Mouse (Mus musculus): ENCODE measurements around the gene Rtn4r. TPM values are rescaled to one million over a fixed set of nuclear protein-coding genes. Genes with fewer than 3 reads are reported as not detected.
A peak's percentile ranks its signal among the peaks of the same experiment; 100 is the strongest.

The Rtn4r gene
- polyA plus RNA-seq, 1 experiment from 2014 or later, result 0.17 TPM

DNA sequence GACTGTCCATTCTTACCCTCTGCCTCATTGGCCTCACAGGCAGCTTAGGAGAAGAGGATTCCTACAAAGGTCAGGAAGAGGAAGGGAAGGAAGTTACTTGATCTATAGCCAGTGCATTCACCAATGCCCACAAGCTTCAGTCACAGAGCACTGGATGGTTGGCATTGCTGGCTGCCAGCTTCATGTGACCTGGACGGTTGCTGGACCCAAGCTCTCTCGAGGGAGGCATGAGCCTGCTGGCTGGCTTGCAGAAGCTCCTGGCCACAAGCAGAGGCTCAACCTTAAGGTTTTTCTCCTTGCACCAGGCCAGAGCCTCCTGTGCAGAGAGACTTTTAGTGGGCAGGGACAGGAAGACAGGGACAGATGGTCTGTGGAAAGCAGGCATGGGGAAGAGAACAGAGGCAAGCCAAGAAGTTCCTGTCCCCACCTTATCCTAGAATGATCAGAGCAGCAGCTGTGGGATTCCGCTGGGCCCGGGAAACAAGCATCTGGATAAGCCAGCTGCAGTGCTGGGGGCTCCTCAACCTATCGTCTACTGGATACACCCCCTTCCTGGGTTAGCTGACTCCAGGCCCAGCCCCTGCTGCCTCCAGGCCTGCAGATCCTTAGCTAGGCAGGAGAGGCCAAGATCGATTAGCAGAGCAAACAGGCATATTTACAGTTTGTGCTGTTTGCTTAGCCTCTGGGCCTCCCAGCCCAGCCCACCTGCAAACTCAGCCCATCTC, 48.5 kb downstream of the Rtn4r start:
- Histone ChIP-seq H3K36me3 (ENCODE audit: insufficient read depth, low read length) (no peaks in the 10 kb centered on the region), H3K9ac (replicated peaks; ENCODE audit: low read depth) (no peak overlapping the region), H3K27ac (ENCODE audit: low read length) (no peak overlapping the region), H3K4me2 (replicated peaks; ENCODE audit: low read depth, low read length) (no peak overlapping the region), H3K4me3 (ENCODE audit: low read depth, low read length) (no peak overlapping the region), H3K4me1 (ENCODE audit: insufficient read depth, low read depth, low read length) (no peaks in the 10 kb centered on the region), H3K9me3 (ENCODE audit: low read length) (no peaks in the 10 kb centered on the region), H3K27me3 (replicated peaks; ENCODE audit: insufficient read depth, low read length) (no peaks in the 10 kb centered on the region)
- DNase-seq (ENCODE audit: low spot score) (no peak), ATAC-seq (no peak)
- no peak for TF ChIP-seq CTCF (IDR thresholded peaks at IDR 0.05)
- no peak for TF ChIP-seq EP300 (IDR thresholded peaks at IDR 0.05)
- WGBS, result 35% methylated on average over 6 of the region's 6 CpGs

DNA sequence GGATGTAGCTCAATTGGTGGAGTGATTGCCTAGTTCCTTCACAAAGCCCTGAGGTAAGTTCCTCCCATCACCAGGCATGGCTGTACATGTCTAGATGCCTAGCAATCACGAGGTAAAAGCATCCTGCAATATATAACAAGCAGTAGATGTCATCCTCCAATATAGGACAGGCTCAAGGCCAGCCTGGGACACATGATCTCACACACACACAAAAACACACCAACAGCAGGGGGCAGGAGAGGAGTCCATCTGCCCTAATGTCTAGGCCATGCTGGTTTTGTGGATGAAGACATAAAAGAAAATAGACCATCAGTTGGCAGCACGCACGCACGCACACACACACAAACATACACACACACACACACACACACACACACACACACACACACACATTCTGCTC, 49.3 kb downstream of the Rtn4r start:
- no peaks in the 10 kb centered on the region for H3K4me1 ChIP-seq (ENCODE audit: insufficient read depth, low read depth, low read length)
- no peak overlapping the region for H3K27ac ChIP-seq (ENCODE audit: low read length)
- H3K4me3 ChIP-seq (ENCODE audit: low read depth, low read length), result no peak overlapping the region
- DNase-seq (ENCODE audit: low spot score) (no peak), ATAC-seq (no peak)
- TF ChIP-seq EP300 (IDR thresholded peaks at IDR 0.05) (no peak), CTCF (IDR thresholded peaks at IDR 0.05) (peak; percentile 42; the same call in 1 of the 2 replicates)
- no peaks in the 10 kb centered on the region for H3K27me3 ChIP-seq (replicated peaks; ENCODE audit: insufficient read depth, low read length)
- 73% methylated on average over 4 of the region's 4 CpGs for WGBS
- no peaks in the 10 kb centered on the region for H3K9me3 ChIP-seq (ENCODE audit: low read length)
- H3K9ac ChIP-seq (replicated peaks; ENCODE audit: low read depth), result no peak overlapping the region
- no peaks in the 10 kb centered on the region for H3K36me3 ChIP-seq (ENCODE audit: insufficient read depth, low read length)
- no peak overlapping the region for H3K4me2 ChIP-seq (replicated peaks; ENCODE audit: low read depth, low read length)

DNA sequence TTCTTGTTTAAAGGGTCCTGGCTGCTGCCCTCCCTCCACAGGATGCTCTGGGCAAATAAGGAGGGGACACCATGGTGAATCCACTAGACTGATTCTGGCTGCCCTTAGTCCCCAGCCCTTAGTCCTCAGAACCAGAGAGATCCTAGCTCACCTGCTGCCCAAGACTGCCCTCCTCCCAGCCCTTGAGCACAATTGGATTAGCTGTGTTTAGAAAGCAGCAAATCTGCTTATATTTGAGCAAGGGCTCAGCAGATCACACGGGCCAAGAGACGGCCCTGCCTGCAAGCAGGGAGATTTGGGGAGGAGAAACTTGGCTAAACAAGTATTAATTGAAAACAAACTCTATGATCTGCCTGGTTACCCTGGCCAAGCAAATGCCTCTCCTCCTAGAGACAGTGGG, 52.1 kb downstream of the Rtn4r start:
- ATAC-seq (no peak), DNase-seq (ENCODE audit: low spot score) (no peak)
- Histone ChIP-seq H3K4me1 (ENCODE audit: insufficient read depth, low read depth, low read length) (no peaks in the 10 kb centered on the region), H3K9me3 (ENCODE audit: low read length) (no peaks in the 10 kb centered on the region), H3K9ac (replicated peaks; ENCODE audit: low read depth) (no peak overlapping the region), H3K27ac (ENCODE audit: low read length) (no peak overlapping the region), H3K4me2 (replicated peaks; ENCODE audit: low read depth, low read length) (no peak overlapping the region), H3K27me3 (replicated peaks; ENCODE audit: insufficient read depth, low read length) (no peaks in the 10 kb centered on the region), H3K36me3 (ENCODE audit: insufficient read depth, low read length) (no peaks in the 10 kb centered on the region), H3K4me3 (ENCODE audit: low read depth, low read length) (no peak overlapping the region)
- TF ChIP-seq EP300 (IDR thresholded peaks at IDR 0.05) (no peak), CTCF (IDR thresholded peaks at IDR 0.05) (no peak)
- WGBS, result 8% methylated on average over 2 of the region's 2 CpGs

DNA sequence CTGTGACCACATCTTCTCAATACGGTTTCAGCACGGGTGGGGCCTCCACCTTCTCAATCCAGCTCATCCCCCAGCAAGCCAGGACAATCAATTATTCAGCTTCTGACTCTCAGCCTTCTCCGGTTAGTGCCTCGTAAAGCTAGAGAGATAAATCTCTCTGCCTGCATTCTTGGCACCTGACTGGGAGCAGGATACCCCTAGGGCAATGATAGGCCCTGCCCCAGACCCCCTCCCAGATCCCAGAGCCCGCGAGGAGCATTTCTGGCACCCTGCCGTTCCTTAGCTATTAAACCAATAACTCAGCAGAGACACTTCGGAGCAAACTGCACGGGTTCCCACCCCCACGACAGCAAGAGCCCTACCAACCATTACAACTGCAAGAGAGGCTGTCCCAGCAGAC, 54.0 kb downstream of the Rtn4r start:
- no peaks in the 10 kb centered on the region for H3K9me3 ChIP-seq (ENCODE audit: low read length)
- no peak overlapping the region for H3K4me3 ChIP-seq (ENCODE audit: low read depth, low read length)
- 49% methylated on average over 10 of the region's 10 CpGs for WGBS
- H3K27ac ChIP-seq (ENCODE audit: low read length), result no peak overlapping the region
- no peaks in the 10 kb centered on the region for H3K4me1 ChIP-seq (ENCODE audit: insufficient read depth, low read depth, low read length)
- ATAC-seq (no peak), DNase-seq (ENCODE audit: low spot score) (no peak)
- H3K36me3 ChIP-seq (ENCODE audit: insufficient read depth, low read length), result no peaks in the 10 kb centered on the region
- no peak for TF ChIP-seq CTCF (IDR thresholded peaks at IDR 0.05)
- TF ChIP-seq EP300 (IDR thresholded peaks at IDR 0.05), result no peak
- H3K4me2 ChIP-seq (replicated peaks; ENCODE audit: low read depth, low read length), result no peak overlapping the region
- H3K27me3 ChIP-seq (replicated peaks; ENCODE audit: insufficient read depth, low read length), result no peaks in the 10 kb centered on the region
- H3K9ac ChIP-seq (replicated peaks; ENCODE audit: low read depth), result no peak overlapping the region

DNA sequence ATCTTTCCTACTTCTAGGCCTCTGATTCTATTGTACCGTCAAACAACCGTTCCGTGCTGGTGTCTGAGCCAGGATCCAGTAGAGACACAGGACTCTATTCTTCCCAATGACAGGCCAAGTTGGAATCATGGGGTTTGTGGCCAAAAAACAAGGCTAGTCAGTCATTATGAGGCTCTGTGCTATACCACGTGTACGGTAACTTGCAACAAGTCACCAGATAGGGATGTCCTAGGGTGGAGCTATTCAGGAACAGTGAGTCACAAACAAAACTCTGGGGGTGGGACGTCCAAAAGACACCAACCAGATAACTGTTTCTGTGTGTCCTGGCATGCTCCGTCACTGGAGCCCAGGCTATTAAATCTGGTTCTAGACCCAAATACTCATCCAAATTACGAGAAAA, 55.3 kb downstream of the Rtn4r start:
- Histone ChIP-seq H3K27ac (ENCODE audit: low read length) (no peak overlapping the region), H3K4me3 (ENCODE audit: low read depth, low read length) (no peak overlapping the region), H3K4me1 (ENCODE audit: insufficient read depth, low read depth, low read length) (no peaks in the 10 kb centered on the region), H3K4me2 (replicated peaks; ENCODE audit: low read depth, low read length) (no peak overlapping the region), H3K36me3 (ENCODE audit: insufficient read depth, low read length) (no peaks in the 10 kb centered on the region), H3K9me3 (ENCODE audit: low read length) (no peaks in the 10 kb centered on the region), H3K27me3 (replicated peaks; ENCODE audit: insufficient read depth, low read length) (no peaks in the 10 kb centered on the region), H3K9ac (replicated peaks; ENCODE audit: low read depth) (no peak overlapping the region)
- 80% methylated on average over 8 of the region's 8 CpGs for WGBS
- no peak for TF ChIP-seq CTCF (IDR thresholded peaks at IDR 0.05)
- TF ChIP-seq EP300 (IDR thresholded peaks at IDR 0.05), result no peak
- DNase-seq (ENCODE audit: low spot score) (no peak), ATAC-seq (no peak)

DNA sequence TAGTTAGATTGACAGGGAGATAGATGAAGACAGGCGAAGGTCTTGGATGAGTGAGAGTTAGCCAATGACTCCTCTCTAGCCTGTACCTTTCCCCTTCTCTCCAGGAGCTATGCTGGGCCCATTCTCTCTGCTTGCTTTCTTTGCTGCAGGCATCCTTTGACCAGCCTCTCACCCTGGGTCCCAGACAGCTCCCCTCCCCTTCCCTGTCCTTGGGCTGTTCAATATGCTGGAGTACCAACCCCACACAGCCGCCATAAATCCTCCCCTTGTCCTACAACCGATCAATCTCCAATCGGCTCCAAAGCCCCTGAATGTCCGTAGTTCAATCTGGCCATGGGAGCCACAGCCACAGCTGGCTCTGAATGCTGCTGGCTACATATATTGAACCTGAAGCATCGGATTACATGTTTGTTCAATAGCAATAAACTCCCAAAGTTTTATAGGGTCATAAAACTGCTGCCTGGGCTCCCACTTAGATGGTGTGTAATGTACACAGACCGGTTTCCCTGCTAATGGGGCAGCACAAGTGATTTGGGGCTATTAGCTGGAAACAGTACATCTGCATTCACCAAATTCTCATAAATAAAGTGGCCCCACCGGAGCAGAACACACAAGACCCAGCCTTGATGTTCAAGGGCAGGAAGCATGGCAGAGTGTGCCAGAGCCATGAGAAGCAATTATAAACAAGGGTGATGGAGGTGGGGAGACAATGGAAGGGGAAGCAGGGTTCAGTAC, 58.4 kb downstream of the Rtn4r start:
- TF ChIP-seq EP300 (IDR thresholded peaks at IDR 0.05) (no peak), CTCF (IDR thresholded peaks at IDR 0.05) (no peak)
- no peaks in the 10 kb centered on the region for H3K36me3 ChIP-seq (ENCODE audit: insufficient read depth, low read length)
- H3K27me3 ChIP-seq (replicated peaks; ENCODE audit: insufficient read depth, low read length), result no peaks in the 10 kb centered on the region
- 82% methylated on average over 8 of the region's 8 CpGs for WGBS
- H3K4me1 ChIP-seq (ENCODE audit: insufficient read depth, low read depth, low read length), result no peaks in the 10 kb centered on the region
- H3K9ac ChIP-seq (replicated peaks; ENCODE audit: low read depth), result no peak overlapping the region
- no peak overlapping the region for H3K27ac ChIP-seq (ENCODE audit: low read length)
- H3K9me3 ChIP-seq (ENCODE audit: low read length), result no peaks in the 10 kb centered on the region
- no peak overlapping the region for H3K4me2 ChIP-seq (replicated peaks; ENCODE audit: low read depth, low read length)
- no peak for DNase-seq (ENCODE audit: low spot score)
- no peak for ATAC-seq
- H3K4me3 ChIP-seq (ENCODE audit: low read depth, low read length), result no peak overlapping the region
